Mouse (Mus musculus) heart, postnatal 0 days (tissue): ENCODE measurements around the gene Krtap24-1. TPM values are rescaled to one million over a fixed set of nuclear protein-coding genes. Genes with fewer than 3 reads are reported as not detected.
A peak's percentile ranks its signal among the peaks of the same experiment; 100 is the strongest.

Source experiments
- ATAC-seq: fragments of 200-750 bp; cut with Nextera tagmentation; 2 replicates; pipeline ENCODE4 v1.8.0; 2017; ENCODE audit warnings: low read depth, moderate number of reproducible peaks, moderate library complexity; ENCODE audit not compliant: insufficient read depth
- DNase-seq: peaks from one replicate; pipeline ENCODE4 v3.0.0-alpha.2; 2016; ENCODE audit warnings: low spot score
- H3K27ac ChIP-seq: fragments of 300-500 bp; sonication (generic); 2 replicates; pipeline ENCODE4 v1.5.1; 2014; ENCODE audit warnings: low read depth, mild to moderate bottlenecking
- H3K27me3 ChIP-seq: fragments of 300-500 bp; sonication (generic); 2 replicates; pipeline ENCODE4 v1.6.1; 2014; ENCODE audit warnings: low read length, mixed read lengths; ENCODE audit not compliant: control insufficient read depth, insufficient read depth
- H3K36me3 ChIP-seq: fragments of 300-500 bp; sonication (generic); replicated peaks from 2 replicates; pipeline ENCODE4 v1.6.1; 2014; ENCODE audit warnings: low read length, mixed read lengths; ENCODE audit not compliant: control insufficient read depth, insufficient read depth
- H3K4me1 ChIP-seq: fragments of 300-500 bp; sonication (generic); 2 replicates; pipeline ENCODE4 v1.6.1; 2014; ENCODE audit warnings: antibody characterized with exemption; ENCODE audit not compliant: control insufficient read depth, insufficient read depth
- H3K4me2 ChIP-seq: fragments of 300-500 bp; sonication (generic); 2 replicates; pipeline ENCODE4 v1.6.1; 2014; ENCODE audit warnings: low read depth, mild to moderate bottlenecking, low read length, moderate library complexity
- H3K4me3 ChIP-seq: fragments of 300-500 bp; sonication (generic); 2 replicates; pipeline ENCODE4 v1.5.1; 2014; ENCODE audit warnings: low read depth, low read length
- H3K9ac ChIP-seq: fragments of 300-500 bp; sonication (generic); replicated peaks from 2 replicates; pipeline ENCODE4 v1.6.1; 2014; ENCODE audit warnings: low read depth, low read length, mixed read lengths
- H3K9me3 ChIP-seq: fragments of 300-500 bp; sonication (generic); replicated peaks from 2 replicates; pipeline ENCODE4 v1.6.1; 2016; ENCODE audit warnings: low read length; ENCODE audit not compliant: control insufficient read depth
- CTCF ChIP-seq: IDR thresholded peaks from 2 replicates; pipeline ENCODE4 v1.5.1; 2016; ENCODE audit warnings: antibody characterized with exemption, control low read depth, low read depth
- EP300 ChIP-seq: IDR thresholded peaks from 2 replicates; pipeline ENCODE4 v1.6.1; 2016; ENCODE audit warnings: antibody characterized with exemption, low read depth
- WGBS: fragments of 180-500 bp; shearing (Covaris S2); extraction: QIAGEN DNeasy Blood & Tissue Kit; methylation state at CpG from one replicate; pipeline ENCODE4 v1.1.7; 2014; 5-methylcytosine and 5-hydroxymethylcytosine counted together
- polyA plus RNA-seq: library from polyadenylated mRNA; unstranded; fragments of >200 nt; fragmentation: Nextera tagmentation; extraction: Ambion mirVana; gene quantifications from 2 replicates; pipeline ENCODE4 v1.2.1, GENCODE M21; 2015
- total RNA-seq: library from RNA; depleted of rRNA; stranded (reverse); fragments of >200 nt; gene quantifications from 2 replicates; pipeline ENCODE4 v1.2.3, GENCODE M21; 2014; ENCODE audit warnings: low replicate concordance

Gene Krtap24-1
- total and polyA plus RNA-seq, 2 experiments from 2014 or later = not detected

- Histone ChIP-seq H3K36me3 (no peaks in the 10 kb centered on the region), H3K9ac (no peak overlapping the region), H3K4me2 (no peak overlapping the region), H3K9me3 (no peaks in the 10 kb centered on the region; the same call in 1 of the 2 replicates), H3K4me3 (no peak overlapping the region), H3K27ac (no peak overlapping the region), H3K27me3 (no peaks in the 10 kb centered on the region), H3K4me1 (no peaks in the 10 kb centered on the region)
- TF ChIP-seq EP300 (no peak), CTCF (no peak)
- DNase-seq = no peak
- 80% methylated on average over 3 of the region's 3 CpGs for WGBS
- ATAC-seq = no peak
Observed at GRCm38 (mm10) chr16:88640053-88640452, 28.0 kb upstream of the Krtap24-1 start.

GRCm38 (mm10) chr16:88635142-88635541 is 23.1 kb upstream of the Krtap24-1 start:
- H3K4me1 ChIP-seq = no peaks in the 10 kb centered on the region
- H3K9ac ChIP-seq = no peak overlapping the region
- H3K4me3 ChIP-seq = no peak overlapping the region
- H3K9me3 ChIP-seq = no peaks in the 10 kb centered on the region
- WGBS = 30% methylated on average over 4 of the region's 4 CpGs
- H3K27me3 ChIP-seq = no peaks in the 10 kb centered on the region
- no peak for TF ChIP-seq CTCF
- no peak for TF ChIP-seq EP300
- DNase-seq (peak; percentile 41), ATAC-seq (peak; percentile 64; the same call in 1 of the 2 replicates)
- H3K36me3 ChIP-seq = no peaks in the 10 kb centered on the region
- H3K4me2 ChIP-seq = no peak overlapping the region
- H3K27ac ChIP-seq = no peak overlapping the region

- Histone ChIP-seq H3K9ac (no peak overlapping the region), H3K9me3 (no peaks in the 10 kb centered on the region), H3K27me3 (no peaks in the 10 kb centered on the region), H3K4me3 (no peak overlapping the region), H3K36me3 (no peaks in the 10 kb centered on the region), H3K4me1 (no peaks in the 10 kb centered on the region), H3K27ac (no peak overlapping the region), H3K4me2 (no peak overlapping the region)
- DNase-seq (no peak), ATAC-seq (no peak)
- 74% methylated on average over 4 of the region's 4 CpGs for WGBS
- no peak for TF ChIP-seq EP300
- no peak for TF ChIP-seq CTCF
Observed at GRCm38 (mm10) chr16:88631474-88631873, 19.4 kb upstream of the Krtap24-1 start.

GRCm38 (mm10) chr16:88627566-88627965 is 15.5 kb upstream of the Krtap24-1 start, which contains the start of gene 2310079G19Rik:
Gene 2310079G19Rik (minus strand): TSS chr16:88627666.
- no peak for DNase-seq

DNA sequence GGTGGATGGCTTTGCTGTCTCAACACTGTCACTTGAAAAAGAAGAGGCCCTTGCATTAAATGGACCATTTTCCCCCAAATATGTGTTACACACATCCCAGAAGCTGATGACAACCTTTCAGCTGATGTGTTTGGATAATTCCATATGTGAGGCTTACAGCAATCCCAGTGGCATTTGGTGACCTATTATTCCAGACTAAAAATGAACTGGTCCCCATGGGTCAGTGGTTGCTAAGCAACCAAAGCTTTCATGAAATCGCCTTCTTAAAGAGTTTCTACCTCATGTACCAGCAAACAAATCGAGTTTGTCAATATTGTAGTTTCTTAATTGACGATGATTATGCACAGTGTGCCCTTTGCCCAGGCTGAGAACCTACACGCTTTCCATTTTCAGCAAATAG is 633 bp upstream of the Krtap24-1 start:
- H3K36me3 ChIP-seq = no peaks in the 10 kb centered on the region

More at GRCm38 (mm10) chr16:88627566-88627965, 15.5 kb upstream of the Krtap24-1 start, which contains the start of gene 2310079G19Rik:
- Histone ChIP-seq H3K9me3 (no peaks in the 10 kb centered on the region), H3K27me3 (no peaks in the 10 kb centered on the region), H3K9ac (no peak within 1 kb of the TSS), H3K4me2 (no peak within 1 kb of the TSS), H3K4me3 (no peak within 1 kb of the TSS), H3K4me1 (no peaks in the 10 kb centered on the region), H3K27ac (no peak within 1 kb of the TSS), H3K36me3 (no peaks in the 10 kb centered on the region)
- TF ChIP-seq CTCF (no peak), EP300 (no peak)
- 88% methylated on average over 4 of the region's 4 CpGs for WGBS
- ATAC-seq = no peak

DNA sequence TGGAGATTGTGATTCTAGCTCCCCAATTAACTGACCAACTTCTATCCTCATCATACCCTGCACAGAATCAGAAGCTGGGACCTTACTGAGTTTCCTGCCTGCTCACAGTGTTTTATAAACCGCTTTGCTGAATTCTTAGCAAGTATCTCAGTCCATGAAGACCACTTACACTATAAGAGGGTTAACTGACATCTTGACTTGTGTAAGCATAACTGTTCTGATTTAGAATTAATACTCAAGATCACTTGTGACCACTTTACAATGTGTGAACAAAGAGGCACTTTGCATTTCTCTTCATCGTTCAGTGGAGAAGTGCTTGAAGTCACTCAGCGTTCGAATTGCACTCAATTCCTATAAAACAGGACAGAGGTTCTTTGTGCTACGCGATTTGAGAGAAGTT is 7.5 kb downstream of the Krtap24-1 start:
- H3K4me1 ChIP-seq = no peaks in the 10 kb centered on the region
- H3K27me3 ChIP-seq = no peaks in the 10 kb centered on the region
- ATAC-seq = no peak
- no peaks in the 10 kb centered on the region for H3K36me3 ChIP-seq
- TF ChIP-seq CTCF = no peak
- no peak for TF ChIP-seq EP300
- 79% methylated on average over 6 of the region's 6 CpGs for WGBS
- H3K9me3 ChIP-seq = no peaks in the 10 kb centered on the region
- no peak overlapping the region for H3K9ac ChIP-seq
- no peak overlapping the region for H3K27ac ChIP-seq
- H3K4me3 ChIP-seq = no peak overlapping the region
- DNase-seq = no peak
- no peak overlapping the region for H3K4me2 ChIP-seq

More for the DNA sequence above, 633 bp upstream of the Krtap24-1 start:
- ATAC-seq (no peak), DNase-seq (no peak)
- Histone ChIP-seq H3K9ac (no peak overlapping the region), H3K4me3 (no peak overlapping the region), H3K27ac (no peak overlapping the region), H3K27me3 (no peaks in the 10 kb centered on the region), H3K4me1 (no peaks in the 10 kb centered on the region), H3K4me2 (no peak overlapping the region), H3K9me3 (no peaks in the 10 kb centered on the region)
- no peak for TF ChIP-seq EP300
- no peak for TF ChIP-seq CTCF
- 69% methylated on average over 4 of the region's 4 CpGs for WGBS
